Mouse (Mus musculus) cortical plate, adult 2 months (tissue): ENCODE results near the gene Pmm1.

ENCODE experiments used
- CTCF ChIP-seq: fragments of 200-500 bp; IDR thresholded peaks from 2 replicates; pipeline ENCODE4 v1.5.1; 2011; ENCODE audit warnings: mild to moderate bottlenecking, control low read depth, low read length; ENCODE audit not compliant: insufficient read depth; ENCODE audit errors: extremely low read depth
- POLR2A ChIP-seq: fragments of 200-500 bp; IDR thresholded peaks from 2 replicates; pipeline ENCODE4 v1.6.1; 2011; ENCODE audit warnings: mild to moderate bottlenecking, low read length, control low read depth; ENCODE audit not compliant: insufficient read depth; ENCODE audit errors: extremely low read depth

- TF ChIP-seq CTCF = peak; percentile 77
- no peak for TF ChIP-seq POLR2A
Measured at GRCm38 (mm10) chr15:81956457-81956856, 4.3 kb downstream of the Pmm1 start.
